Mouse (Mus musculus): ENCODE measurements at regions not wholly inside any gene's neighbourhood (a gene's known extent, or its start where the extent isn't known, plus 50 kb on each side); places are given as distances from the start of the nearest gene placed in this dataset.

DNA sequence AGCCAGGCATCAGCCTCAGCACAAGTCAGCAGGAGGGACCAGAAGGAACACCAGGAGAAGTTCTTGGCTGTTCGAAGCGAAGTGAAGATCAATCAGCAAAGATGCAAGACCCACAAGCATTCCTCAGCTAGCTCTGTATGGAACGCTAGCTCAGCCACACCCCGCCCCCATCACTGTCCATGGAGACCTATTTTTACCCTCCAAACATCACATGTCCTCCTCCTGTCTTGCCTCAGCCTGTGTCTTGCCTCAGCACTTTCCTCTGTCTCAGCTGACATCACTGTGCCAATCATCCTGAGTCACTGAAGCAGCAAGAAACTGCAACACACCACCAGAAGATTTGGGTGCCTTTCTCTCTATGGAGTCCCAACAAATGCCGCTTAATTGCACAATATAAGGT is 134.2 kb downstream of the Fam84b start:
- Histone ChIP-seq H3K27me3 (ENCODE audit: control insufficient read depth, insufficient read depth, low read length) (no peaks in the 10 kb centered on the region), H3K4me1 (ENCODE audit: control insufficient read depth, insufficient read depth, low read length) (no peaks in the 10 kb centered on the region), H3K27ac (ENCODE audit: insufficient read depth, low read length) (no peak overlapping the region), H3K4me3 (replicated peaks; ENCODE audit: insufficient read depth, low read depth, low read length) (no peak overlapping the region)
- TF ChIP-seq POLR2A (IDR thresholded peaks at IDR 0.05; ENCODE audit: borderline replicate concordance, insufficient read depth, low read length) = no peak
- no peak for TF ChIP-seq CTCF (IDR thresholded peaks at IDR 0.05; ENCODE audit: borderline replicate concordance, insufficient read depth, low read depth, low read length)
- 80% methylated on average over 5 of the region's 5 CpGs for WGBS
- DNase-seq = no peak

DNA sequence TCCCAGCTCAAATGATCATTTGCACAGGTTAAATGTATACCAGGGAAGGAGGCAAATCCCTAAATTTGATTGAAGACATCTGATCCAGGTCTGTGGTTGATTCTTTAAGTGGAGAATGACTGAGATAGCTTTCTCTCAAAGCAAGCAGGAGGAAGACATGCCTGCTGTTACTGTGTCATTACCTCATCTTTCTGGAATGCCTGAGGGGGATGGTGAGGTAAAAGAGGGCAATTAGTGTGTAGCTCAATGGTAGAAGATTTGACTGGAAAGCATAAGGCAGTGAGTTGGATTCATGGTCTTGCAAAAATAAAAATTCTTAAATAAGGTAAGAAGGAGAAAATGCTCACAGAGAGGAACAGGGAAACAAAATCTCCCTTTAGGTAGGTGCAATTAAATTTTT is 144.9 kb downstream of the Fam84b start:
- Histone ChIP-seq H3K27ac (ENCODE audit: insufficient read depth, low read length) (no peak overlapping the region), H3K4me1 (ENCODE audit: control insufficient read depth, insufficient read depth, low read length) (no peaks in the 10 kb centered on the region), H3K4me3 (replicated peaks; ENCODE audit: insufficient read depth, low read depth, low read length) (no peak overlapping the region), H3K27me3 (ENCODE audit: control insufficient read depth, insufficient read depth, low read length) (no peaks in the 10 kb centered on the region)
- TF ChIP-seq CTCF (IDR thresholded peaks at IDR 0.05; ENCODE audit: borderline replicate concordance, insufficient read depth, low read depth, low read length) (no peak), POLR2A (IDR thresholded peaks at IDR 0.05; ENCODE audit: borderline replicate concordance, insufficient read depth, low read length) (no peak)
- DNase-seq = no peak

DNA sequence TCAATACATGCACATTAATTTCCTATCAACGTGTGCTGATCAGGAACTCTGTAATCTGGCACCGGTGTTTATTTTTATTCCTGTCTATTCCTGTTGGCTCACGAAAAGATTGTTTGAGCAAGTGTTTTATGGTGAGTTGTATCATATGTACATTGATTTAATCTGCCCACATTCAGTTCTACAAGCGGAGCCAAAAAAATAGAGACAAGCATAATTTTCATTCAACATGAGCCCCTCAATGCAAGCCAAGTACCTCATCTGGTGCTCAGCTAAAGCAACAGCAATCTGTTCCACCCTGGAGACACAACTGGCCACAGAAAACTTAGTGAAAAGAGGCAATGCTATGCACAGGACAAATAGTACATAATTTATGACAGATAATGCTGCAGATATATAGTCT is 147.6 kb downstream of the Fam84b start:
- 52% methylated on average over 4 of the region's 4 CpGs for WGBS

DNA sequence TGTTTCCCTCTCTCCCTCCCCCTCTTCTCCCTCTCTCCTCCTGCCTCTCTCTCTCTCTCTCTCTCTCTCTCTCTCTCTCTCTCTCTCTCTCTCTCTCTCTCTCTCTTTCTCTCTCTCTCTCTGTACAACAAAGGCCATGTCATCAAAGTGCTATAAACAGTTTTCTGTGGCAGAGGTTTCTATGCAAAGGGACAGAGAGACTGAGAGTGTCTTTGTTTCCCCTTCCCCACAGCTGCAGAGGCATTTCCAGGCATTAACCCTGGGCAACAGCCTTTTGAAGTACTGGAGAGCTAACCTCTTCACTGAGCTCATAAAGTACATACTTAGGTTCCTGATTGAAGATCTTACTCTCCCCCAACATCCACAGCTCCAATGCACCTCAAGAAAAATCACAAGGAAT is 152.3 kb downstream of the Fam84b start:
- Histone ChIP-seq H3K4me3 (replicated peaks; ENCODE audit: insufficient read depth, low read depth, low read length) (no peak overlapping the region), H3K27ac (ENCODE audit: insufficient read depth, low read length) (no peak overlapping the region), H3K27me3 (ENCODE audit: control insufficient read depth, insufficient read depth, low read length) (no peaks in the 10 kb centered on the region), H3K4me1 (ENCODE audit: control insufficient read depth, insufficient read depth, low read length) (no peaks in the 10 kb centered on the region)
- no peak for DNase-seq
- TF ChIP-seq POLR2A (IDR thresholded peaks at IDR 0.05; ENCODE audit: borderline replicate concordance, insufficient read depth, low read length) (no peak), CTCF (IDR thresholded peaks at IDR 0.05; ENCODE audit: borderline replicate concordance, insufficient read depth, low read depth, low read length) (no peak)

More for the DNA sequence above, 147.6 kb downstream of the Fam84b start:
- DNase-seq = no peak
- Histone ChIP-seq H3K4me1 (ENCODE audit: control insufficient read depth, insufficient read depth, low read length) (no peaks in the 10 kb centered on the region), H3K27me3 (ENCODE audit: control insufficient read depth, insufficient read depth, low read length) (no peaks in the 10 kb centered on the region), H3K27ac (ENCODE audit: insufficient read depth, low read length) (no peak overlapping the region), H3K4me3 (replicated peaks; ENCODE audit: insufficient read depth, low read depth, low read length) (no peak overlapping the region)
- TF ChIP-seq CTCF (IDR thresholded peaks at IDR 0.05; ENCODE audit: borderline replicate concordance, insufficient read depth, low read depth, low read length) (no peak), POLR2A (IDR thresholded peaks at IDR 0.05; ENCODE audit: borderline replicate concordance, insufficient read depth, low read length) (no peak)

DNA sequence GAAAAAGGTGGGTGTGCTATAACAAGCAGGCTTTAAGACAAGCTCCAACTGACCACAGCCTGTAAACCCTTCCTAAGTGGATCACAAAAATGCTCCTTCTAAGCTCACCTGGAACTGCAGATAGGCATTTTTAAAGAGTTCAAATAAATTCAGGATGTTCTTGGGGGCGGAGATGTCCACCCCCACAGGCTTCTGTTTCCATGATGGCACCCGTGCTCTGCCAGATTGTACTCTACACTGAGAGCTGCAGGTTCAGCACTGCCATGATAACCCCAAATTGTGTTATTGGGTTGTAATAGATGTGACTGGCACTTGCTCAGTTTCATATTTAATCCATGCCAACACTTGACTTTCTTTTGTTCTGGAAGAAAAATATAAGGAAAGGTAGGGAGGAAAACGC is 158.8 kb downstream of the Fam84b start:
- no peak for TF ChIP-seq POLR2A (IDR thresholded peaks at IDR 0.05; ENCODE audit: borderline replicate concordance, insufficient read depth, low read length)

DNA sequence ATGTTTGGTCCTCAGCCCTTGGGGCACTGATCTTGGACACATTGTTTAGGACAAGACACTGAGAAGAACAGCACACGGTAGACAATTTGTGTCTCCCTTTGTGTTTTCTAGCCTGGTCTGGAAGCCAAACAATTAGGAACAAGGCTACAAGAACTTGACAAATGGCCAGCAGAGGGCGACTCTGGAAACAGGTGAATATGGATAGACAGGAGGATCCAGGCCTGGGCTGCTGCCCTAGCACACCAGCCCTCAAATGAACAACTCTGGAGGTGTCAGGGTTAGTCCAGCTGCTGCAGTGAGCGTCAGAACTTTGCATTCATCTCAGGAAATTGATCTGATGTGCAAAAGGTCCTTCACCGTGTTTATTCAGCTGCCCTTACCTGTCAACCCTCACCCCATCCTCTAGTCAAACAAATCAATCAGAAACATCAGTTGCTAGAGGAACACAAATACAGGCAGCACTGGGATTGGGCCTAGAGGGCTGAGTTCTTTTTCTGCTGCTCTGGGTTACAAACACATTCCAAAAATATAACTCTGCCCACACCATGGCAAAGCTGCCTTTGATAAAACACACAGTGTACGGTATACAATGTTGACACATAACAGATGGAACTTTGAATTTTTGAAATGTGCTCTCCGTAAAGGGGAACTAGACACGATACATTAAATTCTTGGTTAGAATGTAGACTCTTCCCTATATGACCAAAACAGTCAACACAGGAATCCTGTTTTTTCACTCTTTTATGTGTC is 159.7 kb downstream of the Fam84b start:
- WGBS = 70% methylated on average over 7 of the region's 7 CpGs
- no peak for TF ChIP-seq POLR2A (IDR thresholded peaks at IDR 0.05; ENCODE audit: borderline replicate concordance, insufficient read depth, low read length)
- no peak for TF ChIP-seq CTCF (IDR thresholded peaks at IDR 0.05; ENCODE audit: borderline replicate concordance, insufficient read depth, low read depth, low read length)
- no peak overlapping the region for H3K4me3 ChIP-seq (replicated peaks; ENCODE audit: insufficient read depth, low read depth, low read length)
- no peaks in the 10 kb centered on the region for H3K4me1 ChIP-seq (ENCODE audit: control insufficient read depth, insufficient read depth, low read length)
- H3K27me3 ChIP-seq (ENCODE audit: control insufficient read depth, insufficient read depth, low read length) = no peaks in the 10 kb centered on the region
- DNase-seq = no peak
- H3K27ac ChIP-seq (ENCODE audit: insufficient read depth, low read length) = no peak overlapping the region

More for the DNA sequence above, 158.8 kb downstream of the Fam84b start:
- H3K27ac ChIP-seq (ENCODE audit: insufficient read depth, low read length) = no peak overlapping the region
- no peaks in the 10 kb centered on the region for H3K4me1 ChIP-seq (ENCODE audit: control insufficient read depth, insufficient read depth, low read length)
- no peak overlapping the region for H3K4me3 ChIP-seq (replicated peaks; ENCODE audit: insufficient read depth, low read depth, low read length)
- DNase-seq = no peak
- no peaks in the 10 kb centered on the region for H3K27me3 ChIP-seq (ENCODE audit: control insufficient read depth, insufficient read depth, low read length)
- 88% methylated on average over 3 of the region's 3 CpGs for WGBS

DNA sequence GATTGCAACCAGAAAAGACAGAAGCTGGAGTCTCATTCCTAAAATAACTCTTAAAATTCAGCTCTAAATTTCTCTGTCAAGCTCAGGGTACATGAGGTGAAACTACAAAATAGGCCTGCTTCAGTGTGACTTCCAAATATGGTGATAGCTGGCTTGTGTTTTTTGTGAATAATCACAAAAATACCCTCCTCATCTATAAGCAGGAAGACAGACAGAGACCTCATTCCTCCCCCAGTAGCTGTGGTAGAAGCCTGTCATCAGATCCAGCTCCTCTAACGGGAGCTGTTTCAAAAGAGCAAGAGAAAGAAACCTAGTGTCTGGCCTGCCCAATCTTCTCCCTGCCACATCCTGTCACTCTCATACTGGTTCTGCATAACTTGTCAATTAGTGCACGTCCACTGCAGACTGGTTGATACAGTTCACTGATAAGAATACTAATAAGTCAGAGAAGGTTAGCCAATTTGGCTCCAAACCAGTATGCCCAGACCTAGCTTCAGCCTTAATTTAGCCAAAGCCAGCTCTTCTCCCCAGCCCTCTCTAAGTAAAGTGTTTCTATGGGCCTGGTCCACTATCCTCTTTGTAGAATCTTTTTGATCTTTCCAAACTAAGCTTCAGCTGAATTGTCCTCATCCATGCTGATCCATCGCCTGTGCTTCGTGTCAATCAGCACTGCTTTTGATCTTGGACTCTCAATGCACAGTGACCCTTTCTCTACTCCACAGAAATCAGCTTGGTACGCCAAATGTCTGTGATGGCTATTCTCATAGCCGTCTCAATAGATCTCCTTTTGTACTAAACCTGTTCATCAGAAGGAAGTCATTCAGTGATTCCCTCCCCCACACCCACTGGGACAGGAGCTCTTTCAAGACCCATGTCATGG is 160.6 kb downstream of the Fam84b start:
- Histone ChIP-seq H3K4me1 (ENCODE audit: control insufficient read depth, insufficient read depth, low read length) (no peaks in the 10 kb centered on the region), H3K4me3 (replicated peaks; ENCODE audit: insufficient read depth, low read depth, low read length) (no peak overlapping the region), H3K27me3 (ENCODE audit: control insufficient read depth, insufficient read depth, low read length) (no peaks in the 10 kb centered on the region), H3K27ac (ENCODE audit: insufficient read depth, low read length) (no peak overlapping the region)
- no peak for DNase-seq
- TF ChIP-seq POLR2A (IDR thresholded peaks at IDR 0.05; ENCODE audit: borderline replicate concordance, insufficient read depth, low read length) (no peak), CTCF (IDR thresholded peaks at IDR 0.05; ENCODE audit: borderline replicate concordance, insufficient read depth, low read depth, low read length) (no peak)
- WGBS = 43% methylated on average over 6 of the region's 6 CpGs

DNA sequence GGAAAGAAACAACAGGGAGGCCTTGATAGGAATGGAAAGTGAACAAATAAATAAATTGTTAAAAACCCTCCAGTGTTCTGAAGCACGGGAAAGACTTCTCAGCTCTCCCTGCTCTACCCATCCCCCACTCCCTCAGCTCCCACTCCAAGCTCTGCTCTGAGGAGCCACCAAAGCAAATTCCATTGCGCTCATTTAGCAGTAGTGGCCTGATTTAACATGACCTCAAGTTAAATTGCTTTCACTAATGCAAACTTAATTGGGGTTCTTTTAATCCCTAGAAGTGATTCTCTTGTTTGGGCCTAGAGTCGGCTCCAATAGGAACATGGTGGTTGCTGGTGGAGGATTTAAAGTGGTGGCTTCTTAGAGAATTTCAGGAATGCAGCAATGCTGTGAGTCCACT is 161.4 kb downstream of the Fam84b start:
- H3K4me3 ChIP-seq (replicated peaks; ENCODE audit: insufficient read depth, low read depth, low read length) = no peak overlapping the region
- no peak for TF ChIP-seq POLR2A (IDR thresholded peaks at IDR 0.05; ENCODE audit: borderline replicate concordance, insufficient read depth, low read length)
- no peak for TF ChIP-seq CTCF (IDR thresholded peaks at IDR 0.05; ENCODE audit: borderline replicate concordance, insufficient read depth, low read depth, low read length)
- DNase-seq = no peak
- 53% methylated on average over 3 of the region's 3 CpGs for WGBS
- H3K4me1 ChIP-seq (ENCODE audit: control insufficient read depth, insufficient read depth, low read length) = no peaks in the 10 kb centered on the region
- H3K27ac ChIP-seq (ENCODE audit: insufficient read depth, low read length) = no peak overlapping the region
- H3K27me3 ChIP-seq (ENCODE audit: control insufficient read depth, insufficient read depth, low read length) = no peaks in the 10 kb centered on the region

Measured in cerebellum, adult 2 months (tissue).